Mouse (Mus musculus) kidney, postnatal 10 days (tissue): ENCODE results near the gene Prkag3.

ENCODE experiments used
- DNase-seq: peaks from one replicate; pipeline ENCODE4 v3.0.0; 2021; ENCODE audit warnings: mixed read lengths

Prkag3 gene

DNA sequence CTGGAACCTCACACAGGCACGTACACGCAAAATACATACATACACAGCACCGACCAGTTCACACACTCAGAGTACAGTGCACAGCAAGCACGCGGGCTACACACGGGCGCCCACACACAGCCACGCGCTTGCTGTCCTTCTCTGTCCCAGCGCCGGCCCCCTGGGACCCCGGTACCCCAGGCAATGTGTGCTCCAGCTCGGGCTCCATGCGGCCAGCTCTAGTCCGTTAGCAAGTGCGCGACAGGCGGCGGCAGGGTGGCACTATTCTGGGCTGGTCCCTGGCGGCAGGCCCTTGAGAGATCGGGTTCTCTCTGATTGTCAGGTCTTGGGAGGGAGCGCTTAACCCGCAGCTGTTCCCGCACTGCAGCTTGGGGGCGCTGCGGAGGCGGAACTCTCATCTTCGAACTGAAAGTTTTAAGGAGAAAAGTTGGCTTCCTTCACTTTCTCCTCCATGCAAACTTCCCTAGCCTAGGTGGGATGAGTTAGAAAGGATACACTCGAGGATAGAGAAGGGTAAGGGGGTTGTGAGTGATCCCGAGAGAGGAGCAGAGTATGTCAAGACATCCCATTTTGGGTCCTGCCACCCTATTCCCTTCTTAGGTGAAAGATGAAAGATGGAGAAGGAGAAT is at the start of gene Prkag3:
Prkag3 (minus strand) TSS at position 579 of the 629 bp plus-strand sequence.
- peak; percentile 73 for DNase-seq

DNA sequence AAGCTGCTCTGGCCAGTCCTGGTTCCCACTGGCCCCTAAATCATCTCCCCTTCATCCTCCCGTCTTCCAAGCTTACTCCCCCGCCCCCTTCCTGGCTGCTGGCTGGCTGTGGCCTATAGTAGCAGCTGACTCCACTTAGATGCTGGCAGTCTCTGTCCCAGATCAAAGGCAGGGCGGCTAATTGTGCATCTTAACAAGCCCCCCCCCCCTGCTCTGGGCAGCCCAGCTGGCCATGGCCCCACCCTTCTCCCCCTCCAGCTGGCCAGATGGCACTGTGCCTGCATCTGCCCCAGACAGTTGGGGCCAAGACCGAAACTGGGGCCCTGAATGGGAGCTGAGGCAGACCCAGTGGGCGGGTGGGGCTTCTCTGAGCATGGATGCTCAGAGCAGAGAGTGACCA is 48.4 kb upstream of the Prkag3 start:
- DNase-seq = peak; percentile 82

DNA sequence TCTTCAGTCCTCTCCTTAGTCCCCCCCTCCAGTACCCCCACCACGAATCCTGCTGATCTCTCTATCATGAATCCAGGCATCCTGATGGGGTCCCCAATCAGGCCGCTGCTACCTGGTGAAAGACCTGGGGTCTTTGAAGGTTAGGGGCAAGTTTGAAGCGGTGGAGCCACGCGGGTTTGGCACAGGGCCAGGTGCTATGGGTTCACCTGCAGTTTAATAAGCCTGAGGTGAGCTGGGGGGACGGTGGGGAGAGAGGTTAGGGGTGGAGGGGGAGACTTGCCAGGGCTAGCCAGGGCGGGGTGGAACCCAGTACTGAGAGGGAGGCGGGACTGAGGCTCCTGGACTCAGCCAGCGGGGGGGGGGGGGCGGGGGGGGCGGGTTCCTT is 46.1 kb upstream of the Prkag3 start:
- no peak for DNase-seq

DNA sequence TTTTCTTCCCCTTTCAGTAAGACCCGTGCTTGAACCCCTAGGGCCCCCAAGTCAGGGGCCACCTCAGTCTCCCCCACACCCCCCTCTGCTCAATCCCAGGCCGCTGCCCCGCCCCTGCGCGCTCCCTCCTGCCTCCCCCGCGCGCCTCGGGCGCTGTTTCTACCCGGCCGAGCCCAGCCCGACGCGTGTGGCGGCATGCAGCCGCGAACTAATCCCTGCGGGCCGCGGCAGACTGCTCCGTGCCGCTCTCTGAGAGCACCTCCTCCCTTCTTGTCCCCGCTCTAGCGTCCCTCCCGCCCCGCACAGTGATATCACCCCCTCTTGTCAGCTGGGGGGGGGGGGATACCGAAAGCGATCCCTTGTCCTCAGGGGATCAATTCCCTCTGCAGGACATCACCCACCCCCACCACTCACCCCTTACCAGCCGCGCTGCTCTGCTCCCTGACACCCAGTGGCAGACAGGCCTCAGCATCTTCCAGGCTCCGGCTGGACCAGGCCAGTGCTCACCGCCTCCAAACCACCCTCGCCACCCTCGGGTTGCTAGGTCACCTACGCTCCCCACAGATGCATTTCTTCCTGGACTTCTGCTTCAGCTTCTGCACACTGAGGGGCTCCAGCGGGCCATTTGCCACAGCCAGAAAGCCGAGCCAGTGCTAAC is 45.6 kb upstream of the Prkag3 start:
- DNase-seq = peak; percentile 66

DNA sequence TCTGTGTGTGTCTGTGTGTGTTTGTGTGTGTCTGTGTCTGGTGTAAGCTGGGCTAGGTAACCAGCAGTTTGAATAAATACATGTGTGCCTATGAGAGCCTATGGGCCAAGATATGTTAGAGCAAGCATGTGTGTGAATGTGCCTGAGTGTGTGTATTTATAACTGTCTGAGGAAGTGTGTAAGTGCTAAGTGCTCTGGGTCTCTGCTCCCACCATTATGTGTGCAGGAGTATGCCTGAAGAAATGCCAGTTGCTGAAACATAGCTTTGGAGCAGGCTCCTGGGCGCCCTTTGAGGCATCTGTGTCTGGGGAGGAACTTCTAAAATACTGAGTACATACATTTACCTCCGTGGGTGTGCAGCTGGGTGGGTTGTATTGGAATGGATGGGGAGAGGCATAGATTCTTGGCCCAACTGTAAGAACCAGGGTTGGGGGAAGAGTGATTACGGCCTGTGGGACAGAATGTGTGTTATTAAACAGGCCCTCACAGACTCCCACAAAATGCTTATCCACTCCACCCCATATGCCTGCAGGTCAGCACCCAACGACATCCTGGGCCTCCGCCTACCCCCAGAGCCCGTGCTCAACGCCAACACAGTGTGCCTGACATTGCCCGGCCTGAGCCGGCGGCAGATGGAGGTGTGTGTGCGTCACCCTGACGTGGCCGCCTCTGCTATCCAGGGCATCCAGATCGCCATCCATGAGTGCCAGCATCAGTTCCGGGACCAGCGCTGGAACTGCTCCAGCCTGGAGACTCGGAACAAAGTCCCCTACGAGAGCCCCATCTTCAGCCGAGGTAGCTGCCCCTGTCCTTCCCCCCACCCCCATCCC is 44.0 kb upstream of the Prkag3 start:
- DNase-seq = no peak

DNA sequence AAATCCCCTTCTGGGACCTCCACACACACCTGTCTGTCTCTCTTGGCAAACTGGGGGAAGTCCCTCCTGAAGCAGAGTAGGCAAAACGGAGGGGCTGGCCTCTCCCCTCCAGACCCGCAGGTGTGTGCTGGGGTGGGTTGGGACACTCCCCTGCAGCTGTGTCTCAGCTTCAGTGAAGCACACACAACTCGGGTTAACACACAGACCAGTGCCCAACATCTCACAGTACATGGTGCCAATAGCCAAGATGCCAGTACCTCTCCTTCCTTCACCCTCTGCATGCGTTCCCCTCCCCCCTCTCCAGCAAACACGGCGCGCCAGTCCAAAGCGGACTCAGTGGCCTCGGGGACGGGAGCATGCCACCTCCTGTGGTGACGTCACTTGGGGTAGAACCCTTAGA is 42.2 kb upstream of the Prkag3 start, which contains the start of gene Wnt10a:
Wnt10a (plus strand) TSS at position 268 of the 400 bp plus-strand sequence.
- DNase-seq = peak; percentile 50

DNA sequence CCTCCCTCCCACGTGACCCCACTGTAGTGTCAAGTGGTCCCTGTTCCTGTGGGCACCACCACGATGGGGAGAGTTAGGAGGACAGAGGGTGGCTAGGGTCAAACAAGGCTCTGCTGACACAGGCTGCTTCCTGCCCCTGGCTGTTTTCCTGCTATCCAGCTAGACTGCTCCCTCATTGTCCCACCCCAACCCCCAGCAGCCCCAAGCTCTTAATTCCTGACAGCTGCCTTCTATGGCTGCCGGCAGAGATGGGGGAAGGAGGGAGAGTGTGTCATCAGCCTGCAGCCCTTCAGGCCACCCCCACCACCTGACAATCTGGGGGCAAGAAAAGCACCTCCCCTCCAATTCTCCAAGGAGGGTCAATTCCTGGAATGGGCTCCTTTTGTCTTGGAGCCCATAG is 41.1 kb upstream of the Prkag3 start:
- DNase-seq = no peak

DNA sequence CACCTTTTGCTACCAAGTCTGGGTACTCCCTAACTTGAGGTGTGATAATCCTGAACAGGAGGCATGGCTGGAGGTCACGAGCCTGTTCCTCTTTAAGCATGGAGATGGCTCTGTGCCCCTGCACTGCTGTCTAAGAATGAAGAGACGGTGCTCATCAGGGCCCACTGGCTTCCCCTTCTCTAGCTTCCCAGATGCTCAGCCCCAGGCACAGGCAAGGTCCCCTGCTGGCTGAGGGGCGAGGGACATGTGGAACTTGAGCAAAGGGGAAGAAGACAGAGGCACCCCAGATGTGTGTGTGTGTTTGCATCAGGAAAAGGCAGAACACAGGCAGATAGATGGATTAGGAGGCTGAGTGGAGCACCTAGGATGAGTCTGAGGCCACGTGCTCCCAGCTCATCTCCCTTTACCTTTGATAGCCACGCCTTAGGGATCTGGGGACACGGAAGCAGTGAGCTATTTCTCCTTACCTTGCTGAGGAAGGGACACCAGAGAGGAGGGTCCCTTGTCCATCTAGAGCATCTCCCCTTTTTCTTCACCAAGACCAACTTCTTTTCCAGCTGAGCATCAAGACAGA is 39.7 kb upstream of the Prkag3 start:
- DNase-seq = no peak

DNA sequence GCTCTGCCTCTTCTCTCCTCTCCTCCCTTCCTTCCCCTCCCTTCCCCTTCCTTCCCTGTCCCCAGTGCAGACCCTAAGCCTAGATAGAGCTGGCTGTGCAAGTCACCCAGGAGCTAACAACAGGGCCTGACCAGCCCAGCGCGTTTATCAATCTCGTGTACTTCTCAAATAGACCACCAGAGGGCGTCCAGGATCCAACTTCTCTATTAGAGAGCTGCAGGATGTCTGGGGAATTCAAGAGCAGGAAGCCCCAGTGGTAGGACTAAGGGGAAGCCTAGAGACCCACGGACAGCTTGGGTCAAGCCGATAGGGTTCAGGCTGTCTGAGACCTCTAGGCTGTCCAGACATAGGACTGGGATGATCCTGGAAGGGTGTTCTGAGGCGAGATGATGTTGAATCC is 38.8 kb upstream of the Prkag3 start:
- peak; percentile 88 for DNase-seq

DNA sequence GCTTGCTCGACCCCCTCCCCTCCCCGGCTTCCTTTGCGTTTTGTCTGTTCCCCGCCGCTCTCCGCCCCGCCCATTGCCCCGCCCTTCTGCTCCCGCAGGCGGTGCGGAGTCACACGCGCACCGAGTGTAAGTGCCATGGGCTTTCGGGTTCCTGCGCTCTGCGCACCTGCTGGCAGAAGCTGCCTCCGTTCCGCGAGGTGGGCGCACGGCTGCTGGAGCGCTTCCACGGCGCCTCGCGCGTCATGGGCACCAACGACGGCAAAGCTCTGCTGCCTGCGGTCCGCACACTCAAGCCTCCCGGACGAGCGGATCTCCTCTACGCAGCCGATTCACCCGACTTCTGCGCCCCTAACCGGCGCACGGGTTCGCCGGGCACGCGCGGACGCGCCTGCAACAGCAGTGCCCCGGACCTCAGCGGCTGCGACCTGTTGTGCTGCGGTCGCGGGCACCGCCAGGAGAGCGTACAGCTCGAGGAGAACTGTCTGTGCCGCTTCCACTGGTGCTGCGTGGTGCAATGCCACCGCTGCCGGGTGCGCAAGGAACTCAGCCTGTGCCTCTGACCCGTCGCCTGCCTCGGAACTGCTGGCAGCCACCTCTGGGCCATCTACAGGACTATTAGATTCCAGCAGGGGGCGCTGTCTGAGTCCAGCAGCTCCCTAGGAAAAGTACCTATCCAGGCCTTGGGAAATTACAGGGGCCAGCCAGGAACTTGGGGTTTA is 35.2 kb upstream of the Prkag3 start:
- peak; percentile 78 for DNase-seq

DNA sequence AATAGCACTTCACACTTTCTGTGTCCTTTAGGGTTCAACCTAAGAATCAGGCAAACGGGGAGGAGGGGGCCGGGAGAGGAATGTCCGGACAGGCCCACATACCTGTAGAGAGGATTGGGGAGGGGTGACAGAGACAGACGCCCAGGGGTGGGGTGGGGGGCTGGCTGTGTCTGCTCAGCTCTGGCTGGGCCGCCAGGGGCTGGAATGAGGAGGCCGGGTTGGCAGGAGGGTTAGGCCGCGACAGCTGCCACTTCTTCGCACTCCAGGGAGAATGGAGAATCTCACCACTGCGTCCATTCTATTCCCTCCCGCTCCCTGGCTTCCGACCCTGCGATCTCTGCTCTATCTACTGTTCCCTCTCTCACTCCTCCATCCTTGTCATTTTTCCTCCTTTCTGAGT is 34.5 kb upstream of the Prkag3 start:
- DNase-seq = no peak

DNA sequence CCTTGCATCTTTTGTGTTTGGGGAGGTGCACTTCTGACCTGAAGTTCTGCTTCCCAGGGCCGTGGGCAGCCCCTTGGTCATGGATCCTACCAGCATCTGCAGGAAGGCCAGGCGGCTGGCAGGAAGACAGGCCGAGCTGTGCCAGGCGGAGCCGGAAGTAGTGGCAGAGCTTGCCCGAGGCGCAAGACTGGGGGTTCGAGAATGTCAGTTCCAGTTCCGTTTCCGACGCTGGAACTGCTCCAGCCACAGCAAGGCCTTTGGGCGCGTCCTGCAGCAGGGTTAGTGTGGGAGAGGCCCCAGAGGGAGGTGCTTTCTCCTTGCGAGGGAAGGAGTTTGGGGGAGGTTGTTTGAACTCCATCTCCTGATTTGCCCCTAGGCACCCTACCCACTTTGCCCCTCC is 33.0 kb upstream of the Prkag3 start:
- DNase-seq = no peak

DNA sequence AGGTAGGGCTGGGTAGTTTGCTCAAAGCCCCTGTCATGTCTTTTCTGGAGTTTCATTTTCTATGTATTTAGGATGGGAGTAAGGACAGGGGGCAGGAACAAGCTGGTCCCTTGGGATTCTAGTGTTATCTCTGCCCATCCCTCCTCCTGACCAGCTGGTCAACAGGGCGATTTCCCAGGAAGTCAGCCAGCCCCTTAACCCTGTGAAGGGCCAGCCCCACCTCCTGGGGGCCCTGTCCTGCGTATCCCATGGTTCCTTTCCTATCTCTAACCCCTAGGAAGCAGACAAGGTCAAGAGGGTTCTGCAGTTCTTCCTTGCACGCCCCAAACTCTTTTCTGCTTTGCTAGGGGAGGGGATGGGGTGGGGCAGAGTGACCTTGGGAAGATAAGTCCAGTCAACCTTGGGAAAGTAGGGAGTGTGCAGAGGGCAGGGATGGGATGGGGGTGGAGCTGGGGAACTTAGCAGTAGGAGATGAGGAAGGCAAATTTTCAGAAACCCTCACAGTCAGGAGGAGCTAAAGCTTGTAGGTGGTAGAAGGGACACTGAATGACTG is 30.0 kb upstream of the Prkag3 start:
- DNase-seq = no peak

DNA sequence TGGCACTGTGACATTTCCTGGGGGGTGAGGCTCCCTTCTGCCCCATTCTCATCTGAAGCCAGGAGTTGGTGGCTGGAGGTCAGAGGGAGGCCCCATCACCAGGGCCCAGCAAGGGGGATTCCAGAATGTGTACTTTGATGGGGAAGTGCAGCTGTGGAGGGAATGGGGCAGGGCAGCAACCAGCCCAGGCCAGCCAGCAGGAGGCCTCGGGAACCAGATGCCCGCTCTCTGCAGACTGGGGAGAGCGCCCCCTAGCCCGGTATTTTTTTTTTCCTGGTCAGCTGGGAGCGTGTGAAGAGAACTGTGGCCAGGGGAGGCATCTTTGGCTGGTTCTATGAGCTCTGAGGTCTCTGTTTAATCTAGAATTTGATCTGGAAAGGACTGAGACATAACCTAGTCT is 26.8 kb upstream of the Prkag3 start:
- peak; percentile 55 for DNase-seq

DNA sequence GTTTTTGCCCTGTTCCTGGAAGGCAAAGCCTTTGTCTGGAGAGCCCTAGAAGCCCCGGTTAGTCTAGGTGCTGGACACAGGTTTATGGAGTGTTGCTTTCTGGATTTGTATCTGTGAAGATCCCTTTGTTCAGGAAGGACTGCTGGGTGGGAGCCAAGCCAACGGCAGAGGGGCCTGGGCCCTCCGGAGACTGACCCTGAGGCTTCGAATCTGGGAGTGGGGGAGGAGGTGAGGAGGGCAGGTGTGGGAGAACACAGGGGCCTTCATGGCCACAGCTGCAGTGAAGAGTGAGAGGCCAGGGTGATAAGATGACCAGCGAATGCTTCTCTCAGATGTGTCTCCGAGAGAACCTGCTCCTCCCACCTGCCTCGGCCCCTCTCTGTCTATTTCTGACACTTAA is 25.0 kb upstream of the Prkag3 start:
- no peak for DNase-seq

DNA sequence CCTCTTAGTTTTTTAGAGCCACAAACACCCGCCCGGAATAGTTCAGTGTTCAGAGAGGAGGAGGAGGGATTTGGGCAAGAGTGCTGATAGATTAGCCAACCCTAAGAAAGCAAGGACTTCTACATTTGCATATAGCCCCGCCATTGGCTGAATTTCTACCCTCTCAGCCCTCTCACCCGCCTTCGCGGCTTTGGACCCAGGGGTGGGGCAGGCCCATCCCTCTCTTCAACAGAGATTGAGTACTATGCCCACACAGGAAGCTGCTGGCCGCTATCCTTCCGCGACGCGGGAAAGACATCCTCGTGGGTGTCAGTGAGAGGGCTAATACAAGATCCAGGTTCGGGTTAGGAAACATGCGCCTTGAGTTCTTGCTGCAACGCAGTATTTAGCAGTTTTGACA is 24.1 kb upstream of the Prkag3 start:
- DNase-seq = peak; percentile 85

DNA sequence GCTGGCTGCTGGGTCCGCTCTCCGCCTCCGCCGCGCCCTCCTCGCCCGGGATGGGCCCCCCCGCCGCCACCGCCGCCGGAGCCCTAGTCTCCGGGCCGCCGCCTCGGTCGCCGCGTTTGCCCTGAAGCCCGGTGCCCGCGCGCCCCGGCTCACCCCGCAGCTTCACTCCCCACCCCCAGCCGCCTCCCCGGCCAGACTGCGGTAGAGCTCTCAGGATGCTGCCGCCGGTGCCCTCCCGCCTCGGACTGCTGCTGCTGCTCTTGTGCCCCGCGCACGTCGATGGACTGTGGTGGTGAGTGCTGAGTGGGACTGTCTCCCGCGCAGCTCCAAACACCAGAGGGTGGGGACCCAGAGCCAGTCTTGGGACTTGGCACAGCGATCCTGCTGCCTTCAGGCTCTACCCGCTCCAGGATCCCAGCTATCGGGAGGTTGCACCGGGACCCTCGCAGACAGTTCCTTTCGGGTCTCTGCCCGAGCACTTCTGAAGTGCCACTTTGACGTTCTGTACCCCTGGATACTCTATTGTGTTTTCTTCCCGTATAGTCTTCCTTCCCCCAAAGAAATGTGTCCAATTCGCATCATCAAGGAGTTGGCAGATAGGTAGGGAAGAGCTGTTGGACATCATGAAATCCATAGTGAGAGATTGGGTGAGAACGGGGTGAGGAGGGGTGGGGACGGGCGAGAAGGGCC is 23.1 kb upstream of the Prkag3 start:
- peak; percentile 45 for DNase-seq

DNA sequence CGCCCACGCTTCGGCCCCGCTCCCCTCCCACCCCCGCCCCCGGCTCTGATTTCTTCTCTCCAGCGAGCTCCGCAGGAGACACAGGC is 22.7 kb upstream of the Prkag3 start, which contains the start of gene Wnt6:
Wnt6 (plus strand) TSS at position 48 of the 86 bp plus-strand sequence.
- DNase-seq = no peak

DNA sequence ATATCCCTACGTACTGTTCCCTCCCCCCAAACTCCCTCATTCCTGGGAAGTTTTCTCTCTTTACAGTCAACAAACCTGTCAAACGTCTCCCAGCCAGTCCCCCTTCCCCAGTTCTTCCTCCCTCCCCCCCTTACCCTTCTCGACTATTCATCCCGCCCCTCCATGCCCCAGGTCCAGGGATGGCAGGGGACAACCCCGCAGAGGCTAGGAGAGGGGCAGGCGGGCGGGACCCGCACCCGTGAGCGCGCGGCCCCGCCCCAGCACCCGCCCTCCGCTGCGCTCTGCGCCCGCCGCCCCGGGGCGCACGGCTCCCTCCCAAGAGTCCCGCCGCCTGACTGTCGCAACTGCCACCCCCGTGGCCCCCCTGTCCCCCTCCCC is 22.4 kb upstream of the Prkag3 start:
- DNase-seq = no peak

DNA sequence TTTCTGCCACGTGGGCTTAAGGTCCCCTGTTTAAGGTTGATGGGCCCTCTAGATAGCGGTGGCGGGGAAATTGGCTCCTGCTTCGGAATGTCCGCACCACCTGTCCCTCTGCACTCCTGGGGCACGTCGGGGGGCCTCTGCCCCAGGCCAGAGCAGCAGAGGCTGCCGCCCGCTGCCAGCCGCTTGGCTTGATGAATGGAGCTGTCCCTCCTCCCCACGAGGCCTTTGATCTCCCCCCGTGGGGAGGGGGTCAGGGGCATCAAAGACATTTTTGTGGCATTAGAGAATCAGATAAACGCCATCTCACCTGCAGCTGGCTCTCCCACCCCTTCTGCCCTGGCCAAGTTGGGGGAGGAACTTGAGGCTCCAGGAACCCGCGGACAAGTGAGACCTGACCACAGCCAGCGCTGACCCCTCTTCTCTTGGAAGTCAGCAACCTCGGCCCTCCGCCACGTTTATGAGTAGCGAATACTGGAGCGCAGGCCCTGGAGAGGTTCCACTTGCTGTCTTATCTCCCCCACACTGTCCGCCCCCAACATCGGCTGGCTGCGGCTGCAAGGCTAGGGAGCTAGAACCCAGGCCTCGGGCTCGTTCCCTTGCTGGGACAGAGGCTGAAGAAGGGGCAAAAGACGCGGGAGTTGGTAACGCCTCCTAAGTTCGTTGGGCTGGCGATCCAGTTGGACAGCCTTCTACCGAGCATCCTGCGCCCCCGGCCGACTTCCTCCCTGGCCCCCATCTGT is 21.9 kb upstream of the Prkag3 start:
- DNase-seq = no peak

DNA sequence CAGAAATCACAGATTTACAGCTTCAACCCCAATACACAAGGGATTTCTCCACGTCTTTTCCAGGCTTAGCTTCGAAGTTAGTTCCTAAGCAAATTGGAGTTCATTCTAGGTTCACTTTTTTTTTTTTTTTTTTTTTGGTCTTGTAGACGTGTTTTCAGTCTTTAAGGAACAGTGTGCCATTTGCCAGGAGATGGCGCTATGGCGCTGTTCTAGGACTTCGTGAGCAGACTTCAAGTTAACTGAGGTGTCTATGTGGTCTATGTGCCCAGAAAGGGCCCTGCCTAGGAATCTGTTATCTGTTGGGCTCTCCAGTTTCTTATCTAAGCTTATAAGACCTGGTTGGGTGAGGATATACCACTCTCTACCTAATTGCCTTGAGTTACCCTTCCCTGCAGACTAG is 14.1 kb upstream of the Prkag3 start:
- peak; percentile 87 for DNase-seq

DNA sequence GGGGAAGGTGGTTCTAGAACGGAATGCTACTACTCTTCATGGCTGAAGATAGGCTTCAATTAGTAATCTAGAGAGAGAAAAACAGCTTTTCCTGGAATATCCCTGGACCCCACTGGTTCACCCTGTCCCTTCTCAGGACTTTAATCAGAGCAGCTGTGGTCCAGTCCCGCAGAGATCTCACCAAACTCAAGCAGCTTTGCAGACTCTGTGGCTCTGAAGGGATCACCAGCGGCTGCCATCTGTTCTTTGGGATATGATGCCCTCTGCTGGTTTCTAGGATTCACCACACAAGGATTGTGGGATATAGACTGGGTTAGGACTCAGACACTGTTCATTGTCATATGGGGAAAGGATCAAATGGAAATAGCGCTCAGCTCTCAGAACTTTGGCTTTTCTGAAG is 10.8 kb upstream of the Prkag3 start:
- peak; percentile 71 for DNase-seq
